Mouse (Mus musculus): ENCODE measurements at regions not wholly inside any gene's neighbourhood (a gene's known extent, or its start where the extent isn't known, plus 50 kb on each side); places are given as distances from the start of the nearest gene placed in this dataset.

- in situ Hi-C loops (cut with MboI; ENCODE audit: low pct_unique_long_range_greater_than_20kb in 1 of 2, low sequenced_read_pairs in 2 of 2, unreplicated experiment in 1 of 2), result no loop called here
Observed at GRCm38 (mm10) chr2:173356786-173357185, 80.5 kb upstream of the Pmepa1 start.

GRCm38 (mm10) chr2:173365441-173366166 lies 89.3 kb upstream of the Pmepa1 start:
- in situ Hi-C loops (cut with MboI; ENCODE audit: low pct_unique_long_range_greater_than_20kb in 1 of 2, low sequenced_read_pairs in 2 of 2, unreplicated experiment in 1 of 2), result no loop called here

GRCm38 (mm10) chr2:173366734-173367133 lies 90.4 kb upstream of the Pmepa1 start:
- in situ Hi-C loops (cut with MboI; ENCODE audit: low pct_unique_long_range_greater_than_20kb in 1 of 2, low sequenced_read_pairs in 2 of 2, unreplicated experiment in 1 of 2), result no loop called here

- in situ Hi-C loops (cut with MboI; ENCODE audit: low pct_unique_long_range_greater_than_20kb in 1 of 2, low sequenced_read_pairs in 2 of 2, unreplicated experiment in 1 of 2), result no loop called here
Observed at GRCm38 (mm10) chr2:173368899-173369298, 92.6 kb upstream of the Pmepa1 start.

GRCm38 (mm10) chr2:173376926-173377325 lies 100.6 kb upstream of the Pmepa1 start:
- in situ Hi-C loops (cut with MboI; ENCODE audit: low pct_unique_long_range_greater_than_20kb in 1 of 2, low sequenced_read_pairs in 2 of 2, unreplicated experiment in 1 of 2), result no loop called here

GRCm38 (mm10) chr2:173377497-173378257 lies 101.3 kb upstream of the Pmepa1 start:
- in situ Hi-C loops (cut with MboI; ENCODE audit: low pct_unique_long_range_greater_than_20kb in 1 of 2, low sequenced_read_pairs in 2 of 2, unreplicated experiment in 1 of 2), result no loop called here

- in situ Hi-C loops (cut with MboI; ENCODE audit: low pct_unique_long_range_greater_than_20kb in 1 of 2, low sequenced_read_pairs in 2 of 2, unreplicated experiment in 1 of 2), result no loop called here
Observed at GRCm38 (mm10) chr2:173379736-173380135, 103.4 kb upstream of the Pmepa1 start.

GRCm38 (mm10) chr2:173380341-173380761 lies 104.0 kb upstream of the Pmepa1 start:
- in situ Hi-C loops (cut with MboI; ENCODE audit: low pct_unique_long_range_greater_than_20kb in 1 of 2, low sequenced_read_pairs in 2 of 2, unreplicated experiment in 1 of 2), result no loop called here

GRCm38 (mm10) chr2:173382176-173382813 lies 106.0 kb upstream of the Pmepa1 start:
- in situ Hi-C loops (cut with MboI; ENCODE audit: low pct_unique_long_range_greater_than_20kb in 1 of 2, low sequenced_read_pairs in 2 of 2, unreplicated experiment in 1 of 2), result no loop called here

GRCm38 (mm10) chr2:173384935-173385586 lies 108.7 kb upstream of the Pmepa1 start:
- in situ Hi-C loops (cut with MboI; ENCODE audit: low pct_unique_long_range_greater_than_20kb in 1 of 2, low sequenced_read_pairs in 2 of 2, unreplicated experiment in 1 of 2), result no loop called here

- in situ Hi-C loops (cut with MboI; ENCODE audit: low pct_unique_long_range_greater_than_20kb in 1 of 2, low sequenced_read_pairs in 2 of 2, unreplicated experiment in 1 of 2), result no loop called here
Observed at GRCm38 (mm10) chr2:173385722-173386141, 109.4 kb upstream of the Pmepa1 start.

GRCm38 (mm10) chr2:173388140-173388539 lies 111.8 kb upstream of the Pmepa1 start:
- in situ Hi-C loops (cut with MboI; ENCODE audit: low pct_unique_long_range_greater_than_20kb in 1 of 2, low sequenced_read_pairs in 2 of 2, unreplicated experiment in 1 of 2), result no loop called here

GRCm38 (mm10) chr2:173392557-173393323 lies 116.4 kb upstream of the Pmepa1 start:
- in situ Hi-C loops (cut with MboI; ENCODE audit: low pct_unique_long_range_greater_than_20kb in 1 of 2, low sequenced_read_pairs in 2 of 2, unreplicated experiment in 1 of 2), result no loop called here

GRCm38 (mm10) chr2:173393324-173393592 lies 116.9 kb upstream of the Pmepa1 start:
- in situ Hi-C loops (cut with MboI; ENCODE audit: low pct_unique_long_range_greater_than_20kb in 1 of 2, low sequenced_read_pairs in 2 of 2, unreplicated experiment in 1 of 2), result no loop called here

GRCm38 (mm10) chr2:173395526-173395925 lies 119.2 kb upstream of the Pmepa1 start:
- in situ Hi-C loops (cut with MboI; ENCODE audit: low pct_unique_long_range_greater_than_20kb in 1 of 2, low sequenced_read_pairs in 2 of 2, unreplicated experiment in 1 of 2), result no loop called here

GRCm38 (mm10) chr2:173397846-173398331 lies 121.6 kb upstream of the Pmepa1 start:
- in situ Hi-C loops (cut with MboI; ENCODE audit: low pct_unique_long_range_greater_than_20kb in 1 of 2, low sequenced_read_pairs in 2 of 2, unreplicated experiment in 1 of 2), result no loop called here

- in situ Hi-C loops (cut with MboI; ENCODE audit: low pct_unique_long_range_greater_than_20kb in 1 of 2, low sequenced_read_pairs in 2 of 2, unreplicated experiment in 1 of 2), result no loop called here
Observed at GRCm38 (mm10) chr2:173405629-173406028, 116.8 kb upstream of the 1700021F07Rik start.

GRCm38 (mm10) chr2:173406344-173407094 lies 115.9 kb upstream of the 1700021F07Rik start:
- in situ Hi-C loops (cut with MboI; ENCODE audit: low pct_unique_long_range_greater_than_20kb in 1 of 2, low sequenced_read_pairs in 2 of 2, unreplicated experiment in 1 of 2), result no loop called here

Measured in mouse embryonic stem cell (cell line).